Mouse (Mus musculus): ENCODE results near the gene Cep97. TPM values are rescaled to one million over a fixed set of nuclear protein-coding genes. Genes with fewer than 3 reads are reported as not detected.
A peak's percentile ranks its signal among the peaks of the same experiment; 100 is the strongest.

Cep97 gene
- polyA plus RNA-seq, 1 experiment: 17.4 TPM

DNA sequence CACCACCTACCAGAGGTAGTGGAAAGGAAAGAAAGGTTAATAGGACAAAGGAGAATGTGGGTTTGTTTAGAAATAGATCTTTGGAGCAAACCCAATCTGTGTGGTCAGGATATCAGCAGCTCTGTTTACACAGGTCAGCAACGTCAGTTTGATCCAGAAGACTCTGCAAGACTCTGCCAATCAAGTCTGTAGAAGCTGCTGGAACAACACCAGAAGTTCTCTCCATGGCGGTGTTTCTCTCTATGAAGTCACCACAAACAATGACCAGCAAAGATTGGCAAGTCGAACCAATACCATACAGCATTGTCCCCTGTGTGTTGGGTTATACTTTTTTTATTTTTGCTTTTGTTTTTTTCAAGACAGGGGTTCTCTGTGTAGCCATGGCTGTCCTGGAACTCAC is 12.6 kb upstream of the Cep97 start:
- 91% methylated on average over 3 of the region's 3 CpGs for WGBS
- Histone ChIP-seq H3K4me3 (ENCODE audit: control insufficient read depth, insufficient read depth, low read length) (no peak overlapping the region), H3K4me1 (replicated peaks; ENCODE audit: control insufficient read depth, insufficient read depth, low read length) (peaks cover 14% of the 10 kb centered on the region), H3K27ac (ENCODE audit: control insufficient read depth, insufficient read depth, low read length) (peak overlapping the region; percentile 91), H3K36me3 (ENCODE audit: control insufficient read depth, insufficient read depth, low read length) (no peaks in the 10 kb centered on the region), H3K27me3 (ENCODE audit: control insufficient read depth, insufficient read depth, low read length) (no peaks in the 10 kb centered on the region)
- no peak for TF ChIP-seq POLR2A (IDR thresholded peaks at IDR 0.05; ENCODE audit: control insufficient read depth, extremely low read depth, insufficient read depth, low read length, poor library complexity)
- TF ChIP-seq CTCF (IDR thresholded peaks at IDR 0.05; ENCODE audit: borderline replicate concordance, control insufficient read depth, extremely low read depth, insufficient read depth, low read length, poor library complexity): no peak
- no peak for DNase-seq

DNA sequence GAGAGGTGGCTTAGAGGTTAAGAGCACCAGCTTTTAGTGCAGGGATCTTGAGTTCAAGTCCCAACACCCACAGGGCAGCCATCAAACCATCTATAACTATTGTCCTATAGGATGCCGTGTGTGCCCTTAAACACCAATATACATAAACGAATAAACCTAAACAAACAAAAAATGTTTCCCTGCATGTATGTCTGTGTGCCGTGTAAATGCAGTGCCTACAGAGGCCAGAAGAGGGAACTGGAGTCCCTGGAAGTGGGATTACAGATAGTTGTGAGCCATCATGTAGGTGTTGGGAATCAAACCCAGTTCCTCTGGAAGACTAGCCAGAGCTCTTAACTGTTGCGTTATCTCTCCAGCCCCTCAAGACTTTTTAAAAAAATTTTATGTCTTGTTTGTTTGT is 6.1 kb upstream of the Cep97 start:
- H3K4me3 ChIP-seq (ENCODE audit: control insufficient read depth, insufficient read depth, low read length): no peak overlapping the region
- peaks cover 8% of the 10 kb centered on the region for H3K4me1 ChIP-seq (replicated peaks; ENCODE audit: control insufficient read depth, insufficient read depth, low read length)
- H3K27ac ChIP-seq (ENCODE audit: control insufficient read depth, insufficient read depth, low read length): no peak overlapping the region
- TF ChIP-seq POLR2A (IDR thresholded peaks at IDR 0.05; ENCODE audit: control insufficient read depth, extremely low read depth, insufficient read depth, low read length, poor library complexity): no peak
- TF ChIP-seq CTCF (IDR thresholded peaks at IDR 0.05; ENCODE audit: borderline replicate concordance, control insufficient read depth, extremely low read depth, insufficient read depth, low read length, poor library complexity): no peak
- WGBS: 97% methylated on average over 4 of the region's 4 CpGs
- peak; percentile 36 for DNase-seq
- H3K36me3 ChIP-seq (ENCODE audit: control insufficient read depth, insufficient read depth, low read length): no peaks in the 10 kb centered on the region
- no peaks in the 10 kb centered on the region for H3K27me3 ChIP-seq (ENCODE audit: control insufficient read depth, insufficient read depth, low read length)

DNA sequence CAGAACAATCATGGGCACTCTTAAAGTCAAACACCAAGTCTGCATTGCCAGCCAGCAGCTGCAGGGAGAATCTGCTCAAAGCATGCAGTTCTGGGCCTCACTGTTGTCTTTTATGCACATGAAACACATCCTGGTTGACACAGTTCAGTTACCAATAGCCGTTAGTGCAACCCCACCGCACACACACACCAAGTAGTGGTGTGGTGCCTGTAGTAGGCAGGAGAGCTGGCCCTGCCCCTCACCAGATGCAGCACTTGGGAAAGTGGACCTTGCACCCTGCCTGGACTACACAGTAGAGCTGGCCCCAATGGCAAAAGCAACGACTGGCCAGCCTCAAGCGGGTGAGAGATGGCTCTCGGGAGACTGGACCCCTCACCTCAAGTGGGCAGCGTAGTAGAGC is 5.0 kb upstream of the Cep97 start:
- H3K4me3 ChIP-seq (ENCODE audit: control insufficient read depth, insufficient read depth, low read length): no peak overlapping the region
- 86% methylated on average over 6 of the region's 6 CpGs for WGBS
- no peaks in the 10 kb centered on the region for H3K27me3 ChIP-seq (ENCODE audit: control insufficient read depth, insufficient read depth, low read length)
- H3K36me3 ChIP-seq (ENCODE audit: control insufficient read depth, insufficient read depth, low read length): no peaks in the 10 kb centered on the region
- TF ChIP-seq POLR2A (IDR thresholded peaks at IDR 0.05; ENCODE audit: control insufficient read depth, extremely low read depth, insufficient read depth, low read length, poor library complexity) (no peak), CTCF (IDR thresholded peaks at IDR 0.05; ENCODE audit: borderline replicate concordance, control insufficient read depth, extremely low read depth, insufficient read depth, low read length, poor library complexity) (no peak)
- peak overlapping the region; percentile 36 for H3K27ac ChIP-seq (ENCODE audit: control insufficient read depth, insufficient read depth, low read length)
- peak; percentile 61 for DNase-seq
- peaks cover 7% of the 10 kb centered on the region for H3K4me1 ChIP-seq (replicated peaks; ENCODE audit: control insufficient read depth, insufficient read depth, low read length)

DNA sequence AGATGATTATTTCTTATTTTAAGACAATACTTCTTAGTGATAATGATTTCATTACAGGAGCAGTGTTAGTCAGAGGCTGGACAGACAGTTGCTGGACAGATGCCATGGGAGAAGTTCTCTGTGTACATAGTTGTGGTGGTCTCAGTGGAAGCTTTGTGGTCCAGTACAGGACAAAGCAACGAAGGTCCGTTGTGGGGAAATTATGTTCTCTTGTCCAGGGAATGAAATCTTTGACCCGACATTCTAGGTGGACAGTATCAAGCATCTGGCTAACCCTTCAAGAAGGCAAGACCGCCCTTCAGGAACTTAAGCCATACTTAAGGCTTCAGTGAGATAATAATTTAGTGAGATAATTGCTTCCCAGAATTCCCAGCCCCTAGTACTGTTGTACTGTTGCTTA is 4.1 kb upstream of the Cep97 start:
- TF ChIP-seq POLR2A (IDR thresholded peaks at IDR 0.05; ENCODE audit: control insufficient read depth, extremely low read depth, insufficient read depth, low read length, poor library complexity) (no peak), CTCF (IDR thresholded peaks at IDR 0.05; ENCODE audit: borderline replicate concordance, control insufficient read depth, extremely low read depth, insufficient read depth, low read length, poor library complexity) (no peak)
- DNase-seq: no peak
- Histone ChIP-seq H3K36me3 (ENCODE audit: control insufficient read depth, insufficient read depth, low read length) (no peaks in the 10 kb centered on the region), H3K4me1 (replicated peaks; ENCODE audit: control insufficient read depth, insufficient read depth, low read length) (peaks cover 7% of the 10 kb centered on the region), H3K4me3 (ENCODE audit: control insufficient read depth, insufficient read depth, low read length) (no peak overlapping the region), H3K27ac (ENCODE audit: control insufficient read depth, insufficient read depth, low read length) (no peak overlapping the region), H3K27me3 (ENCODE audit: control insufficient read depth, insufficient read depth, low read length) (no peaks in the 10 kb centered on the region)
- 95% methylated on average over 4 of the region's 4 CpGs for WGBS

DNA sequence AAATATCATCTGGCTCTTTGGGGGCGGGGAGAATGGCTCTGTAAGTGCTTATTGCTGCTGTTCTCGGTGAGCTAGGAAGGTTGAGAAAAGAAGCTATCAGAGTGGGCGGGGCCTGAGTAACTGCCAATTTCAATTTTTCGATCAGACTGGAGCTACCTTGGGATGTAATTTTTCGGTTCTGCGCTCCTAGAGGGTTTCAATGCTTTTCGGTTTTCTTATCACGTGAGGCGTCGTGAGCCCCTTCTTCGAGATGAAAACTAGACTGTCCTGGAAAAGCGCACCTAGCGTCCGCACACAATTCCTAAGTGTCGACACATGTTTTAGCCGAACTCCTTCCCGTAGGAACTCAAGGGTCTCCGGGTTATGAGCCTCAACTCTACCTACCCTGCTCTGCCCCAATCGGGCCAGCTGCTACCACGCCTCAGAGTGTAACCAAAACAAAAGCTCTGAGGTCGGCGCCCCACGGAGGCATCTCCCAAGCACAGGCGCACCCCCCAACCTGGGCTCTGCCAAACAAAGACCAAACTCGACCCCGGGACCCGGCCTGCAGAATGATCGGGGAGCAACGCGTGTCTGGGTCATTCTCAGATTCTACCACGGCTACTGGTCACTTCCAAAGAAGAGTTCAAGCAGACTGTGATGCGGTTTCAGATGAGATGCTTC is 843 bp downstream of the Cep97 start:
- Histone ChIP-seq H3K27ac (ENCODE audit: control insufficient read depth, insufficient read depth, low read length) (peak overlapping the region; percentile 81), H3K27me3 (ENCODE audit: control insufficient read depth, insufficient read depth, low read length) (no peaks in the 10 kb centered on the region), H3K4me3 (ENCODE audit: control insufficient read depth, insufficient read depth, low read length) (peak overlapping the region; percentile 77), H3K4me1 (replicated peaks; ENCODE audit: control insufficient read depth, insufficient read depth, low read length) (peaks cover 16% of the 10 kb centered on the region), H3K36me3 (ENCODE audit: control insufficient read depth, insufficient read depth, low read length) (peaks cover 6% of the 10 kb centered on the region)
- TF ChIP-seq POLR2A (IDR thresholded peaks at IDR 0.05; ENCODE audit: control insufficient read depth, extremely low read depth, insufficient read depth, low read length, poor library complexity): no peak; the same call in 1 of the 2 replicates
- TF ChIP-seq CTCF (IDR thresholded peaks at IDR 0.05; ENCODE audit: borderline replicate concordance, control insufficient read depth, extremely low read depth, insufficient read depth, low read length, poor library complexity): no peak
- WGBS: under 1% methylated on average over 32 of the region's 32 CpGs
- peak; percentile 74 for DNase-seq

DNA sequence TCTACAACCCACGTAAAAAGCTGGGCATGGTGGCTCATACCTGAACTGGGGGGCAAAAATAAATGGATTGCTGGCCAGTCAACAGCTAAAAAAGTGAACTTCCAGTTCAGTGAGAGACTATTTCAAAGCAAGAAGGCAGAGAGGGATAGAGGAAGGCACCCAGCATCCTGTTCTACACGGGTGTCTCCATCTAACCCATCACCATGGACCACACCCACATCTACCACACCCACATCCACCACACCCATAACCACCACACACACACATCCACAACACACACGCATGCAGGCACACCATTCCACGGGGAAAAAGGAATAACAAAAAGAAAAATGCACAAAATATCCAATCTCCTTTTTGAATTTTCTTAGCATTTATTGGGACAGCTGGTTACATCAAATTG is 10.6 kb downstream of the Cep97 start:
- 71% methylated on average over 4 of the region's 4 CpGs for WGBS
- Histone ChIP-seq H3K4me1 (replicated peaks; ENCODE audit: control insufficient read depth, insufficient read depth, low read length) (no peaks in the 10 kb centered on the region), H3K27ac (ENCODE audit: control insufficient read depth, insufficient read depth, low read length) (no peak overlapping the region), H3K27me3 (ENCODE audit: control insufficient read depth, insufficient read depth, low read length) (no peaks in the 10 kb centered on the region), H3K36me3 (ENCODE audit: control insufficient read depth, insufficient read depth, low read length) (peaks cover 62% of the 10 kb centered on the region), H3K4me3 (ENCODE audit: control insufficient read depth, insufficient read depth, low read length) (no peak overlapping the region)
- DNase-seq: no peak
- TF ChIP-seq CTCF (IDR thresholded peaks at IDR 0.05; ENCODE audit: borderline replicate concordance, control insufficient read depth, extremely low read depth, insufficient read depth, low read length, poor library complexity) (no peak), POLR2A (IDR thresholded peaks at IDR 0.05; ENCODE audit: control insufficient read depth, extremely low read depth, insufficient read depth, low read length, poor library complexity) (no peak)

DNA sequence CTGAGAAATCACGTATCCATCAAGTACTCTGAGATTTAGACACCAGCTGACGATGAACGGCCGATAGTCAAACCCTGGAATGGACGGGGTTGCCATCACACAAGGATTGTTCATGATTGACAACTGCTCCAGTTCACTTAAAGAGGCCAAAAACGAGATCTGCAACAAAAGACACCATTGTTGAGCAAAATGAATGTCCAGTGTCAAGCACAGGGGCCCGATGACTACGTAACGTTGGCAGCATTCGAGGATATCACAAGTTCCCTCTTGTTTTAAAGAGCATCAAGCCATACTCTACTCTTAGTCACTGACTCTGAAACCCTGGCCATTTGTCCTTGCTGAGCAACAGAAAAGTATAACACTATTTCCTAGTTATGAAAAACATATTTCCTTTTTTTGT is 12.6 kb downstream of the Cep97 start:
- DNase-seq: no peak
- no peak overlapping the region for H3K27ac ChIP-seq (ENCODE audit: control insufficient read depth, insufficient read depth, low read length)
- H3K4me1 ChIP-seq (replicated peaks; ENCODE audit: control insufficient read depth, insufficient read depth, low read length): no peaks in the 10 kb centered on the region
- peaks cover 72% of the 10 kb centered on the region for H3K36me3 ChIP-seq (ENCODE audit: control insufficient read depth, insufficient read depth, low read length)
- 98% methylated on average over 10 of the region's 10 CpGs for WGBS
- no peak overlapping the region for H3K4me3 ChIP-seq (ENCODE audit: control insufficient read depth, insufficient read depth, low read length)
- TF ChIP-seq POLR2A (IDR thresholded peaks at IDR 0.05; ENCODE audit: control insufficient read depth, extremely low read depth, insufficient read depth, low read length, poor library complexity) (no peak), CTCF (IDR thresholded peaks at IDR 0.05; ENCODE audit: borderline replicate concordance, control insufficient read depth, extremely low read depth, insufficient read depth, low read length, poor library complexity) (no peak)
- no peaks in the 10 kb centered on the region for H3K27me3 ChIP-seq (ENCODE audit: control insufficient read depth, insufficient read depth, low read length)
